Mouse (Mus musculus) kidney, postnatal 10 days (tissue): ENCODE measurements at regions not wholly inside any gene's neighbourhood (a gene's known extent, or its start where the extent isn't known, plus 50 kb on each side); places are given as distances from the start of the nearest gene placed in this dataset.
A peak's percentile ranks its signal among the peaks of the same experiment; 100 is the strongest.
"Not testable (repeated sequence)": the region's sequence is repeated elsewhere in the genome, so short reads cannot be mapped to it uniquely, and the experiment has no call there.

ENCODE experiments used
- DNase-seq: peaks from one replicate; pipeline ENCODE4 v3.0.0; 2021; ENCODE audit warnings: mixed read lengths

DNA sequence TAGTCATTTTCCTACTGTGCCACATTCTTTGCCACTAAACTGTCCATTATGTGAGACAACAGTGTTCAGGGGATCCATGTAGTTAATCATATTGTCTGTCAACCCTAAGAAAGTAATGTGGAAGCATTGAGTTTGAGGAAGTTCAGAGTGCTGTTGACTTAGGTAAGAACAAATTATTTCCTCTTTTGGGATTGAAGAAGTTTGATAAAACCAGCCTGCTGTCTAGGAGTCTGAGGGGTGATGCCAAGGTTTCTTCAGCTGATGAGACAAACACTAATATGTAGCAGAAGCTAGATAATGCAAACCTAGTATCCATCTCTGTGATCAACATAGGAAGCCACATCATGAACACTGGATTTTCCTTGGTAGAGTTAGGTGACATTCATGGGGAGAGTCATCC lies 127.0 kb upstream of the Kiz start:
- DNase-seq: no peak

DNA sequence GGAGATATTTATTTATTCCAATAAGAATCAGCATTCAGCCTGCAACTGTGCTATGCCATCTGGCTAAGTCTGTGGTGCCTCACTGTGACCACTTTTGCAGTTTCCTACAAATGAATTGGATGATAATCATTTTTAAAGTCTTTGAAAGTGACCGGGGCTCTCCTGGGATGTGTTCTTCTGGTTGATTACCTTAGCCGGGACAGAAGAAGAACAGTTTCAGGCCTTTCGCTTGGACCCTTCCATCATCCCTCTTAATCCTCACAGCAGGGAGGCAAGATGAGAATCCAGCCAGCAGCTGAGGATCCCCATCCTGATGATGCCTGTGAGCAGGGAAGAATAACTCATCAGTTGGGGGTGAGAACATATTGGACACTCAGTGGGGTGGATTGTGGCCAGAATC lies 124.6 kb upstream of the Kiz start:
- no peak for DNase-seq

DNA sequence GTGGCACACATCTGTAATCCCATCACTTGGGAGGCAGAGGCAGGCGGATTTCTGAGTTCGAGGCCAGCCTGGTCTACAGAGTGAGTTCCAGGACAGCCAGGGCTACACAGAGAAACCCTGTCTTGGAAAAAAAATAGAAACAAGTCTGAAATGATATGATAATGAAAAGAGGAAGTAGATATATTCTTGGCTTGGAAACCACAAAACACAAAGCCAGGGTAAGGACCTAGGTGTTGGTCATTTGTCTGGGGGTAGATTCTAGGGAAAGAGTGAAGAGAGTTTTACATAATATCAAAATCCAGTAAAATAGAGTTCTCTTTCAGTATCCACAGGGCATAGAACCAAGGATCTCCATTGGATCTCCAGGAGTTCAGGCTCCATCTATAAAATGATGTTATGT lies 122.8 kb upstream of the Kiz start:
- DNase-seq: not testable (repeated sequence)

DNA sequence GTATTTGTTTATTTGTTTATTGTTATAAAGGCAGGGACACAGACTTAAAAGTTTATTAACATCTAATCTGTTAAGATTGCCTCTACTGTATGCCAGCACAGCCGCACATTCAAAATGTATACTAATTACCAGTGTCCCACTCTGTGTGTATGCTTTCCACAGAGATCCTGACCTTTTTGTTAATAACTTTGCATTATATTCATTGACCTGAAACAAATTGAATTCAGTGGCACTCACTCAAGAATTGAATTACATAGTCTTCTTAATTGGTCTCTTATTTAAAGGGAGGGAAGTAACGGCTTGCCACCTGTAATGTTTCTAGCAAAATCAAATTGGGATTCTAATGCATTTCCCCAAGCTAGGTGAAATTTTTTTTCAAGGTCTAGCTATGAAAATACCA lies 111.3 kb upstream of the Kiz start:
- no peak for DNase-seq

DNA sequence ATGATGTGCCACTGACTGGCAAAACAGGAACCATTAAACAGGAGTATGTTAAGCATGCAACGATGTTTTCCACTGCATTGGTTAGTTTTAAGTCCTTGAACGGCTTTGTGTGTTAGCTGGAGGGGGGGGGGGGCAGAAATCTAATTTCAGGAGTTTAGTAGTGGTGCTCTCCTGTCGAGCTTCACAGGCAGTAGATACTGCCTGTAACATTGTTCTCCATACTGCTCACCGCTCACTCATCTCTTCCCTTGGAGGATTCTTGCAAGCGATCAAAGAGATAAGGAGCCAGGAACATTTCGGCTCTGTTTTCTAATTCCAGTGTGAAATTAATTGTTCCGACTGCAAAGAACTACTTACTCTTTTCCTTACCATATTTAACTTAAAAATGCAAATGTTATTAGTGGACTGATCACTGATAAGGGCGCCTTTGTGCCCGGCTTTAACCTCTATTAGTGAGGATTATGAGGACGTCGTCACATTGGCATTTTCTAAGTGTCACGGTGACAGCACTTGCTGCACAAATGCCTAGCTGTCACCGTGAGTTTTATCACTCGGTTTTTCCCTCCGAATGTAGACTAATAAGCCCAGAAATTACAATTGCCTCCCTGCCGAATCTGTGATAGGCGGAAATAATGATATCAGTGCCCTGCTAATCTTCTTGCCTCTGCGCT lies 110.5 kb upstream of the Kiz start:
- no peak for DNase-seq

DNA sequence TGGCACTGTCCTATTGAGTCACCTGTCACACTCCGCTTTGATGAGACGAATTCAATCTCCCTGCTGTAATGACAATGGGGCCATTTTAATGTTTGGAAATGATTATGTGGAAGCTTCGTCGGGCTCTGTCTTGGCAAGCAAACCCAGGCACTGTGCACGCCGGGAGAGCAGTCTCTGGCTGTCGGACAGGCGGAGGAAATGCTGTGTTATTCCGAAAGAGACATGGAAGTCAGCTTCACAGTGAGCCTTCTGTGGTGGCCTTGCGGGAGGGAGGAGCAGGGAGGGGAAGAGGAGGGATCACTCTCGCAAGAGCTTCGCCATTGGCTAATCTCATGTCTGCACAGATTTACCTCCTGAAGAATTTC lies 110.0 kb upstream of the Kiz start:
- DNase-seq: no peak

DNA sequence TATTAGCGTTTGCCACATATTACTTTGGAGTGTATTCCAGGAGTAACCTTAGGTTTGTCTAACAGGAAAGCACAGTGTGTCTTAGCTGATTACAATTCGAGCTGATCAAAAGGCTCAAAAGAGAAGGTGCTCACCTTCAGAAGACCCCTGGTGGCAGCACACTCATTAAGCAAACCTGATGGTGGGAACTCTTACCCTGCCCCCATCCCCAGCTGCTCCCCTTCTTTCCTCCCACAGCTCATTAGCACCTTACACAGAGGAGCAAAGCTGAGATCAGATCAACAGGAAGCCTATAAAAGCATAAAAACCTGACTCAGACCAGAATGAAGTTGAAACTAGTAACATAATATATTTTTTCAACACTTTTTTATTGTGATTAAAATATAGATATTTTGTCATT lies 101.7 kb upstream of the Kiz start:
- DNase-seq: no peak

DNA sequence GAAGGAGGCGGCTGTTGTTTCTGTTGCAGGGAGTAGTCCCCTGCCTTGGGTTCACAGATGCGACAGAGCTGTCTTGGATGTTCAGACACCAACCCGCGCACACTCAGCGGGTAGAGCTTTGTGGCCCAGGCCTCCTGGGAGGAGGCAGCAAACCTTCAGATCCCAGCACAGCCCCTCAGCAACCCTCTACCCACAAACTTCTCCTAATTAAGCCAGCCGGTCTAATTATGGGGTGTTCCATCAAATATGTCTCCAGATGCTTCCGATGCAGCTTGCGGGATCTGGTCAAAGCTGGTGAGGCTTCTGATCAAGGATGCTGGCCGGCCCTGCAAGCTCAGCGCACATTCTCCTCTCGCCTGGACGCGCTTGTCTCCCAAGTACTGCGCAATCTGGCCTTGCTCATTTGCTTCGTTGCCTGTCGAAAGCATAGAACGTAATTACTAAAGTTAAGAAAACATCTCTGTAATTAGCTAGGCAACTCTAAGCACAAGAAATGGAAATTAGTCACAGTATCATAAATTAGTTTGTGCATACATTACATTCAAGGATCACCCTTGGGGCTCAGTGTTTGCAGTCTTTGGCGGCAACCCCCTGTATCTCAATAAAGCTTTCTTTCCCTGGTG lies 92.0 kb upstream of the Kiz start:
- no peak for DNase-seq

DNA sequence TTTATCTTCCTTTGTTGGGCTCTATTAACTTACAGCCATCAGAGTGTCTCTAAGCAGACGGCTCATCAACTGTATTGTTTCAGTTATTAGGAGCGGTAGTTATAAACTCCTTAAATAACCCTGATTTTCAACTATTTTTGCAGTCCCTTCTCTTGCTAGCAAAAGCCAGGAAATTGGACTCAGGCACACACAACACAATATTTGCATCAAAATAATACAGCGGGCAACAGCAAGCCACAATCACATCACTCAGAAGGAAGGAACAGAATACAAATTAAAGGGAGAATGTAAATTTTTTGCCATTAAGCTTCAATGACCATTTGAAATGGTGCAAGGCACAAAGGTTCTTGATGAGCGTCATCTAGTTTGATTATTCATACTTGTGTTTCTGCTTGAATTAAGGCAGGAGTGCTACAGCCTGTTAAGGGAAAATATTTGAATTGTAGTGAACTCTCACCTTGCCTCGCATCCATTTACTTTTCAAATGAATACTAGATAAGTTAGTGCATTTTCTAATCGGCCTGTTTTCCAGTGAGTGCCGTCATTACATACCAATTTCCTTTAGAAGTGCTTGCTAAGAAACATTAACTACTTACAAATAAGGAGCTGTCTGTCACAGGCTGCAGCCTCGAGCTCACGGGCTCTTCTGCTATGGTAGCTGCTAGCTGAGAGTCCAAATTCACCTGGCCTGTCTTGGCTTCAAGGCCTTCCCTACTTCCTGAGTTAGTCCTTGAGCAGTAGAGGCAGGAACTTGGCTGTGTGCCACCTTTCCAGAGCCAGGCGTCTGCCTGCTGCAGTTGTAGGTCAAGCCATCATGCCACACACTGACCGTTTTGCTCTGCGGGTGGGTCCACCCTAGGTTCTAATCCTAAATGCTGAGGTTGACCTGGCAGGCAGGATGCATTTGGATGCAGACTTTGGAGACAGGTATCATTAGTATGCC lies 91.1 kb upstream of the Kiz start:
- DNase-seq: peak; percentile 16

DNA sequence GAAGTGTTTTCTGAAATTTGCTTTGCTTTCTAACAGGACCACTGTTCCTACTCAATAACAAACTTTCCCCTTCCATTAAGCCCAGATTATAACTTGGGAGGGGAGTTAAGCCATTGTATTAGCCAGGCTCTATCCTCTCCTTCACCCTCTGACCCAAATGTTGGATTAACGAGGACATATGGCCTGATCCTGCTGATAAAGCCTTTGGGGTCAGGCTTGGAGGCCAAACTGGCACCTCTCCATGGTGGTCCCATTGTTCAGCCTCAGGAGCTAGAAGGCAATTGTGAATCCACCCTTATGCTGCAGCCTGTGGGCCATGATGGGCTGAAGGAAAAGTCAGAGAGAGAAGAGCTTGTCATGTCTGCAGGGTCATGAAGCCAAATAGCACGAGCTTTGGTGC lies 80.8 kb upstream of the Kiz start:
- DNase-seq: no peak

DNA sequence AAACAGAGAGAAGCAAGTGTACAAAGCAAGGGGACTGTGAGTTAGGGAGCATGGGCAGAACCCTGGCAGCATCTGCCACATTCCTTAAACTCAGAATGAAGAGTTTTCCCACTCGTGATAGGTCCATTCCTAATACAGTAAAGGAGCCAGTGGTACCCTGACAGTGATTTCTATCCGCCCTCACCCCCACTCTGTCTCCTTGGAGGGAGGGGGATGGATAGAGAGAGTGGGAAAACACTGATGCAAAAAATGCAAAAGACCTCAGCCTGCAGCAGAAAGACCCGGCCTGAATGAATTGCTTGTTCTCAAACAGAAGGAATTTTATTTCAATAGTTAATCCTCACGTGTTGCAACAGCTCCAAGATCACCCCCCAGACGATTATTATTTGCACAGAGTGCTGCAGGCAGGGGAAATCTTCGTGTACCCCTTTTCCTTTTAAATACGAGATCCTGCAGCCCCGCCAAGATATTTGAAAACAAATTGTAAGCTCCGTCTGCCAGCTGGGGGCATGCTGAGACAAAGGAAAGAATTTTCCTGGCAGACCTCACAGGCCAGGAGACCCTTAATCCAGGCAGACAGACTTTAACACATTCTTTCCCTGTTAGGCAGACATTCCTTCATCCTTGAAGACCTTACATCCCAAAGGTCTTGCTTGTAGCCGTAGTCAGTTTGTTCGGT lies 68.4 kb upstream of the Kiz start:
- DNase-seq: no peak

DNA sequence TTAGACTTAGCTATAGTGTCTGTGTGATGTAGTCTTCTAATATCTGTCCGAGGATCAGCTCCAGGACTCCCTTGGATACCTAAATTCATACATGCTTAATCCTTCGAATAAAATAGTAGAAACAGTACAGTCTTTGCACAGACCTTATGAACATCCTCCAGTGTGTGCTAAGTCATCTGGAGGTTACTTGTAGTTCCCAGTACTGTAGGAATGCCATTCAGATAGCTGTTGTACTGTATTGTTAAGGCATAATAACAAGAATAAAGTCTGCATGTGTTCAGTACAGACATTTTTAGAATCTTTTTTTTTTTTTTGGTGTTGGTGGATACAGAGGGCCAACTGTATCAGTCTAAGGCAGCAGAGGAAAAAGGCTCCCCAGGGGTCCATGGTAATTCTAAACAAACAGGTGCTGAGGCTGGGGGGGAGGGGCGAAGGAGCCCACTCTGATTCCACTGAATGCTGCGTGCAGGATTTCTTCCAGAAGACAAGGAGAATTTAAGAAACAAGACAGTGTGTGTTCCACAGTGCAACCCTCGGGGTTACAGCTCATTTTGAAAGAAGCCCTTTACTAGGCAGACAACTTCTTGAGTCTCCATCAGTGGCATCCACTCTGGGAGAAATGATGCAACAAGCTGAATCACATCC lies 67.7 kb upstream of the Kiz start:
- no peak for DNase-seq

DNA sequence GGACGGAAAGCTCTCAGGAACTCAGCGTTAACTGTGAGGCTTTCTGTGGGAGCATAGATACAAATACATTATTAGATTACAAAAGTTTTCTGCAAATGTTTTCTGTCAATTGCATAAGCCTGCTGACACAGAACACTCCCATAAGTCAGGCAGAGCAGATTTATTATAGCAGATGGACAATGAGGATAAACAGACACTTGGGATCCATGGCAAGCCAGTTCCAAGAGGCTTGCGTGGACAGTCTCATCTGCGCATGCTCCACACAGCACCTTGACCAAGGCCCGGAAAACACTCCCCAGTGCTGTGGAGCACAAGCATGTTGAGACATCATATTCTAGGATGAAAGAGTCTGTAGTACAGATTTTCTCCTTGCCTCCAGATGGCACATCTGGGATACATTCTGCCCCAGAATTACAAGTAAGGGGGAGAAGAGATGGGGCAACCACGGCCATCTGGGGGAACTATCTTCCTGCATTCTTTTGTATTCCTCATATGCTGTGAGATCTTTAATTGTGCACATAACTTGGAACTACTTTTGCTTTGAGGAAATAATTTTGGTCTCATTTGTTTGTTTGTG lies 62.7 kb upstream of the Kiz start:
- no peak for DNase-seq

DNA sequence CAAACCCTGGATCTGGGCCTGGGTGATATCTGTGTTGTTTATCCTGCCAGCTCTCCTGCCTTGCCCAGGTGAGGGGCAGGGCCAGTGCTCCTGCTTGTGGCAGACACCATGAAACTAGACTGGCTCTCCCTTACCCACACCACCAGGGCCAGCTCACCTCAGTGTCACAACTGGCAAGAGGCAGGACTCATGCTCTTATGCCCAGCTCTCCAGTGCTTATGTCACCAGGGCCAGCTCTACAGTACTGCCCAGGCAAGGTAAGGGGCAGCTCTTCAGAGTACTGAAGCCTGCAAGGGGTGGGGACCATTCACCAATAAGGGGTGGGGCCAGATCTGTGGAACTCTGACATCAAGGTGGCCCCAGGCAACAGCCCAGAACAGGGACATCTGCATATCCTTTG lies 52.7 kb upstream of the Kiz start:
- no peak for DNase-seq
